Mouse (Mus musculus): ENCODE data around the gene Mcam. TPM values are rescaled to one million over a fixed set of nuclear protein-coding genes. Genes with fewer than 3 reads are reported as not detected.

The Mcam gene
- polyA plus RNA-seq, 1 experiment = 21.7 TPM

DNA sequence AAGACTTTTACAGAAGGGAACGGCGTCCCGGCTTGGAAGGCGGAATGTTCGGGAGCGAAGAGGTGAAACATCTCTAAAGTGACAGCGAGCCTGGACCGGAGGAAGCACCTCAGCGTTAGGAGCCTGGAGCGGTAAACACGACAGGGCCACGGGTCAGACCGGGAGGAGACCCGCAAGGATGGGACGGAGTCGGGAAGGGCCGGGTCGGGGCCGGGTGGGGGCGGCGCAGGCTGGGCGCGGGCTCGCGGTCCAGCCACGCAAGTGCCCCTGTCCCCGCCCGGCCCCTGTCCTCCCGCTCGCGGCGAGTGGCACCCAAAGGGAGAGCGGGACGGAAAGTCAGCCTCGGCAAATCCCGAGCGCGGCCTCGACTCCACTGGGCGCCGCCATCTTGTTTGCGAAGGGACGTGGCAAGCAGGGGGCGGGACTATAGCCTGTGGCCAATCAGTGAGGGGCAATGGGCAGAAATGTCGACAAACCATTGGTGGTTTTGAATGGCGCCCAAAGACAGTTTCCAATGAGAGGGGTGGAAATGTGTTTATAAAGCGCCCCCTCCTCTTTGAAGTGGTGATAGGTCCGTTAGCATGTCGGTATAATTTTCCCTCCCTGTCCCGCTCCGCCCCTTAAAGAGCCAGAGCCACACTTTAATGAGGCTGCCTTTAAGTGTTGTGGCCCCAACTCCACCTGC lies 21.0 kb upstream of the Mcam start, which contains the start of the genes Gm49380 and Rnf26:
Gene Gm49380, minus strand, starts transcription at position 396 of the 685 bp plus-strand sequence.
Gene Rnf26, minus strand, starts transcription at position 413 of the 685 bp plus-strand sequence.
- Histone ChIP-seq H3K36me3 (ENCODE audit: control insufficient read depth, insufficient read depth) (peaks cover 11% of the 10 kb centered on the region), H3K79me3 (ENCODE audit: low read depth) (peaks cover 14% of the 10 kb centered on the region), H3ac (ENCODE audit: control insufficient read depth, insufficient read length, low read depth) (peak within 1 kb of the TSS; percentile 30), H3K4me3 (ENCODE audit: insufficient read depth, poor library complexity, severe bottlenecking) (peak within 1 kb of the TSS; percentile 60), H3K27me3 (ENCODE audit: control insufficient read depth, insufficient read depth, insufficient read length) (no peaks in the 10 kb centered on the region), H3K79me2 (ENCODE audit: control insufficient read depth, insufficient read depth) (peaks cover 41% of the 10 kb centered on the region)
- TF ChIP-seq CTCF (IDR thresholded peaks at IDR 0.05; ENCODE audit: control insufficient read depth, insufficient read depth, insufficient read length) (no peak), CEBPB (IDR thresholded peaks at IDR 0.05; ENCODE audit: low read depth) (no peak), MAX (IDR thresholded peaks at IDR 0.05) (no peak), USF1 (IDR thresholded peaks at IDR 0.05; ENCODE audit: low read depth) (no peak), MYOD1 (IDR thresholded peaks at IDR 0.05; ENCODE audit: control insufficient read depth, insufficient read length, low read depth) (no peak), FOSL1 (IDR thresholded peaks at IDR 0.05; ENCODE audit: insufficient read depth, low read length, poor library complexity, severe bottlenecking) (no peak), MYOG (IDR thresholded peaks at IDR 0.05; ENCODE audit: control insufficient read depth, extremely low read depth, insufficient read length) (no peak)

DNA sequence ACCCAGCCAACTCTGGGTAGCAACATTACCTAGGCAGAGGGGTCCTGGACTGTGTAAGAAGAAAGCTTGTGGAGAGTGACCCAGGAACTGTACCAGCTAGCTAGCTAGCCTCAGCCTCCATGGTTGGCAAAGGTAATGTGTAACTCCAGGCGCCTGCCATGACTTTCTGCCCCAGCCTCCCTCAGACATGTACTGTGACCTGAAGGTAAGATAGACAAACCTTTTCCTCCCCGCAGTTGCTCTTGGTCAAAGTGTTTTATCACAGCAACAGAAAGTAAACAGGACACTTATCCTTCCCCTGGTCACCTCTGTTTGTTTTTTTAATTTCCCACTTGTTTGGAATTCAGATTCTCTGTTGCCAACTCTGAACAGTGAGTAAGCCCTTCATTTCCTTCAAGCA lies 19.8 kb upstream of the Mcam start:
- Histone ChIP-seq H3K79me3 (ENCODE audit: low read depth) (peaks cover 3% of the 10 kb centered on the region), H3K36me3 (ENCODE audit: control insufficient read depth, insufficient read depth) (no peaks in the 10 kb centered on the region), H3K79me2 (ENCODE audit: control insufficient read depth, insufficient read depth) (peaks cover 29% of the 10 kb centered on the region), H3ac (ENCODE audit: control insufficient read depth, insufficient read length, low read depth) (no peak overlapping the region), H3K27me3 (ENCODE audit: control insufficient read depth, insufficient read depth, insufficient read length) (no peaks in the 10 kb centered on the region), H3K4me3 (ENCODE audit: insufficient read depth, poor library complexity, severe bottlenecking) (no peak overlapping the region)
- TF ChIP-seq CTCF (IDR thresholded peaks at IDR 0.05; ENCODE audit: control insufficient read depth, insufficient read depth, insufficient read length) = no peak
- no peak for TF ChIP-seq MYOG (IDR thresholded peaks at IDR 0.05; ENCODE audit: control insufficient read depth, extremely low read depth, insufficient read length)
- TF ChIP-seq FOSL1 (IDR thresholded peaks at IDR 0.05; ENCODE audit: insufficient read depth, low read length, poor library complexity, severe bottlenecking) = no peak
- no peak for TF ChIP-seq MAX (IDR thresholded peaks at IDR 0.05)
- no peak for TF ChIP-seq MYOD1 (IDR thresholded peaks at IDR 0.05; ENCODE audit: control insufficient read depth, insufficient read length, low read depth)
- no peak for TF ChIP-seq CEBPB (IDR thresholded peaks at IDR 0.05; ENCODE audit: low read depth)
- TF ChIP-seq USF1 (IDR thresholded peaks at IDR 0.05; ENCODE audit: low read depth) = no peak

DNA sequence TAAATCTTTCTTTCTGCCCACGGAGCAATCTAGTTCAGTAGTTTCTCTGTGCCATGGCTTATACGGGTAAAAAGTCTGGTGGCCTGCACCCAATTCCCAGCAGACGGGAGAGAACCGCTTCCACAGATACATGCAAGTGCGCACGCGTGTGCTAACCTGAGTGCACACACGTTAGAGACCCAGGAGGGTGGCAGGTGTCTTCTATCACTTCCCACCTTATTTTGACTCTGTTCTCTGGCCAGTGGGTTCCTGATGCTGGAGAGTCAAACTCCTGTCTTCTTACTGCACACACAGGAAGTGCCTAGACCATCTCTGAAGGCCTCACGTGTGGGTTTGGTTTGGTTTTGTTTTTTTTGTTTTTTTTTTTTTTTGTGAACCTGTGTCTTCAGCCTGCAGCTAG lies 18.7 kb upstream of the Mcam start:
- no peaks in the 10 kb centered on the region for H3K79me3 ChIP-seq (ENCODE audit: low read depth)
- no peak overlapping the region for H3ac ChIP-seq (ENCODE audit: control insufficient read depth, insufficient read length, low read depth)
- no peaks in the 10 kb centered on the region for H3K36me3 ChIP-seq (ENCODE audit: control insufficient read depth, insufficient read depth)
- no peak overlapping the region for H3K4me3 ChIP-seq (ENCODE audit: insufficient read depth, poor library complexity, severe bottlenecking)
- TF ChIP-seq USF1 (IDR thresholded peaks at IDR 0.05; ENCODE audit: low read depth) = no peak
- no peak for TF ChIP-seq MYOG (IDR thresholded peaks at IDR 0.05; ENCODE audit: control insufficient read depth, extremely low read depth, insufficient read length)
- TF ChIP-seq MYOD1 (IDR thresholded peaks at IDR 0.05; ENCODE audit: control insufficient read depth, insufficient read length, low read depth) = no peak
- no peak for TF ChIP-seq MAX (IDR thresholded peaks at IDR 0.05)
- no peak for TF ChIP-seq CTCF (IDR thresholded peaks at IDR 0.05; ENCODE audit: control insufficient read depth, insufficient read depth, insufficient read length)
- TF ChIP-seq FOSL1 (IDR thresholded peaks at IDR 0.05; ENCODE audit: insufficient read depth, low read length, poor library complexity, severe bottlenecking) = no peak
- TF ChIP-seq CEBPB (IDR thresholded peaks at IDR 0.05; ENCODE audit: low read depth) = no peak
- no peaks in the 10 kb centered on the region for H3K27me3 ChIP-seq (ENCODE audit: control insufficient read depth, insufficient read depth, insufficient read length)
- peaks cover 18% of the 10 kb centered on the region for H3K79me2 ChIP-seq (ENCODE audit: control insufficient read depth, insufficient read depth)

DNA sequence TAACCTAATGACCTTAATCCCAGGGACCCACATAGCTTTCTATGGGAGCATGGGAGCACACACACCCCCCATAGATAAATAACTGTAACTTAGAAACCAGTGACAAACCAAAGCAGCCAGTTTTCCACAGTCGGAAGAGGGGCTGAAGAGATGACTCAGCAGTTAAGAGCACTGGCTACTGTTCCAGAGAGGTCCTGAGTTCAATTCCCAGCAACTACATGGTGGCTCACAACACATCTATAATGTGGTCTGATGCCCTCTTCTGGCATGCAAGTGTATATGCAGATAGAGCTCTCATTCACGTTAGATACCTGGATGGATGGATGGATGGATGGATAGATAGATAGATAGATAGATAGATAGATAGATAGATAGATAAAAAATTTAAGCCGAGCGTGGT lies 18.1 kb upstream of the Mcam start:
- Histone ChIP-seq H3K79me2 (ENCODE audit: control insufficient read depth, insufficient read depth) (peaks cover 12% of the 10 kb centered on the region), H3K27me3 (ENCODE audit: control insufficient read depth, insufficient read depth, insufficient read length) (no peaks in the 10 kb centered on the region), H3K79me3 (ENCODE audit: low read depth) (no peaks in the 10 kb centered on the region), H3K4me3 (ENCODE audit: insufficient read depth, poor library complexity, severe bottlenecking) (no peak overlapping the region), H3K36me3 (ENCODE audit: control insufficient read depth, insufficient read depth) (no peaks in the 10 kb centered on the region), H3ac (ENCODE audit: control insufficient read depth, insufficient read length, low read depth) (no peak overlapping the region)
- TF ChIP-seq CTCF (IDR thresholded peaks at IDR 0.05; ENCODE audit: control insufficient read depth, insufficient read depth, insufficient read length) = no peak
- no peak for TF ChIP-seq MYOG (IDR thresholded peaks at IDR 0.05; ENCODE audit: control insufficient read depth, extremely low read depth, insufficient read length)
- TF ChIP-seq USF1 (IDR thresholded peaks at IDR 0.05; ENCODE audit: low read depth) = no peak

GRCm38 (mm10) chr9:44119011-44119410 lies 15.3 kb upstream of the Mcam start:
- H3K79me2 ChIP-seq (ENCODE audit: control insufficient read depth, insufficient read depth) = no peaks in the 10 kb centered on the region
- no peak overlapping the region for H3ac ChIP-seq (ENCODE audit: control insufficient read depth, insufficient read length, low read depth)
- H3K79me3 ChIP-seq (ENCODE audit: low read depth) = no peaks in the 10 kb centered on the region
- H3K4me3 ChIP-seq (ENCODE audit: insufficient read depth, poor library complexity, severe bottlenecking) = no peak overlapping the region
- no peaks in the 10 kb centered on the region for H3K36me3 ChIP-seq (ENCODE audit: control insufficient read depth, insufficient read depth)
- TF ChIP-seq CTCF (IDR thresholded peaks at IDR 0.05; ENCODE audit: control insufficient read depth, insufficient read depth, insufficient read length) (peak; percentile 20), MYOD1 (IDR thresholded peaks at IDR 0.05; ENCODE audit: control insufficient read depth, insufficient read length, low read depth) (no peak)
- no peaks in the 10 kb centered on the region for H3K27me3 ChIP-seq (ENCODE audit: control insufficient read depth, insufficient read depth, insufficient read length)

GRCm38 (mm10) chr9:44119948-44120465 lies 14.3 kb upstream of the Mcam start:
- Histone ChIP-seq H3K27me3 (ENCODE audit: control insufficient read depth, insufficient read depth, insufficient read length) (no peaks in the 10 kb centered on the region), H3K79me3 (ENCODE audit: low read depth) (no peaks in the 10 kb centered on the region), H3ac (ENCODE audit: control insufficient read depth, insufficient read length, low read depth) (no peak overlapping the region), H3K4me3 (ENCODE audit: insufficient read depth, poor library complexity, severe bottlenecking) (no peak overlapping the region), H3K36me3 (ENCODE audit: control insufficient read depth, insufficient read depth) (no peaks in the 10 kb centered on the region), H3K79me2 (ENCODE audit: control insufficient read depth, insufficient read depth) (no peaks in the 10 kb centered on the region)
- TF ChIP-seq CEBPB (IDR thresholded peaks at IDR 0.05; ENCODE audit: low read depth) (no peak), USF1 (IDR thresholded peaks at IDR 0.05; ENCODE audit: low read depth) (no peak), MYOD1 (IDR thresholded peaks at IDR 0.05; ENCODE audit: control insufficient read depth, insufficient read length, low read depth) (no peak), MAX (IDR thresholded peaks at IDR 0.05) (no peak), CTCF (IDR thresholded peaks at IDR 0.05; ENCODE audit: control insufficient read depth, insufficient read depth, insufficient read length) (no peak), FOSL1 (IDR thresholded peaks at IDR 0.05; ENCODE audit: insufficient read depth, low read length, poor library complexity, severe bottlenecking) (no peak), MYOG (IDR thresholded peaks at IDR 0.05; ENCODE audit: control insufficient read depth, extremely low read depth, insufficient read length) (no peak)

Data from C2C12 (cell line).